Mouse (Mus musculus) frontal cortex, postnatal 25 days (tissue): ENCODE results near the gene Asb1.

Source experiments
- DNase-seq, 2 experiments: peaks; one replicate each; pipeline ENCODE4 v3.0.0; 2022; ENCODE audit warnings: low spot score in 2 of 2

The Asb1 gene

DNA sequence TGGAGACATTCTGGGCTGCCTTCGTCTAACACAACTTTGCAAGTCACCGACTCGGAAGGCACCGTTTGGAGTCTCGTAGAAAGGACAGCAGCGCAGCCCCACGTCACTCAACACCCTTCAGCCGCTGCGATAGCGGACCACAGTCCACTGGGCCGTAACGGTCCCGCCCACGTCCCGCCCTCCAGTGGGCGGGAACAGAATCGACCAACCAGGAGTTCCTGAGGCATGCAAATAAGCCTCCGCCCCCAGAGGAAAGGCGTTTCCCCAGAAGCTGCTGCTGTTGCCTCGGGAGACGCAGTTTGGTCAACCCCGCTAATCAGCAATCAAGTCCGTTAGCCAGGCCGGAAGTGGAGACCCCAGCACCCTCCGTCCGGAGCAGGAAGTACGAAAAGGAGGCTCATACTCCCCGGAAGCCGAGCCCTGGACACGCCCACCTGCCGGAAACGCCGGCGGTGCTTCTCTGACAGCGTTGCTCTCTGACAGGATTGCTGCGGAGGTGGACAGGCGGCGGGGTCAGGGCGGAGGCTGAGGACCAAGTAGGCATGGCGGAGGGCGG lies at the start of gene Asb1:
Gene Asb1 (plus strand): TSS at position 274 of the 556 bp plus-strand sequence.
- peak; percentile 80 to 86 for DNase-seq

GRCm38 (mm10) chr1:91492740-91493139 lies 47.6 kb upstream of the Asb1 start:
- DNase-seq, result no peak

DNA sequence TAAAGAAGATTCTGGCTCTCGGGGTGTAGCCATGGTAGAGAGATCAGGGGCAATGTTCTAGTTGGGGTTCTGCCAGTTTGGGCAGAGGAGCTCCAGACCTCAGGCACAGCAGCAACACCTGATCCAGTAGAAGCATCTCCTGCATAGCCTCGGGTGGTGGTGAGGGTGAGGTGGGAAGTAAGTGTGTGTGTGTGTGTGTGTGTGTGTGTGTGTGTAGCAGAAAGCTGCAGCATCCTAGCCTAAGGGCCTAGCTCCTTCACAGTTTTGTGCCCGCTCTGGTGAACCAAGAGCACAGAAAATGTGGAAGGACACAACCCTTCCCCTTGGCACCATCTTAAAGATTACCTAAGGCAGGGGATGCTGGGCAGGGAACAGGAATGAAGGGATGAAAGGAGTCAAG lies 46.4 kb upstream of the Asb1 start:
- DNase-seq, result no peak

GRCm38 (mm10) chr1:91494457-91495140 lies 45.7 kb upstream of the Asb1 start, which contains the start of gene Traf3ip1:
Traf3ip1 (plus strand) TSS chr1:91494647.
- peak; percentile 79 to 90 for DNase-seq

DNA sequence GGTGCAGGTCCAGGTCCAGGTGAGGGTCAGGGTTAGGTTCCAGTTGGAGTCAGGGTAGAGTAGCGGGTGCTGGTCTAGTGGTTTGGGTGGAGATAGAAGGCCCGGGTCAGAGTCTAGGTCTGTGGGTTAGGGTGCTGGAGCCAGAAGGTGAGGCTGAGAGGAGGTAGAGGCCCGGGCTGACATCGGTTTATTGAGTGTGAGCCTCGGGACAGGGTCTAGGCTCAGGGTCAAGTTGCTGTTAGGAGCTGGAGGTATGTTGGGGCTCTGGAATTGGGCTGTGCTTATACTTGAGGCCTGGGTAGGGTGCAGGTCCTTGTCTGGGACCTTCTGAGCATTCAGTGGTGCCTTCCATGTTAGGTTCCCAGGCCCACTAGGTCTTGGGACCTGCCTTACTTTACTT lies 45.0 kb upstream of the Asb1 start:
- no peak for DNase-seq

DNA sequence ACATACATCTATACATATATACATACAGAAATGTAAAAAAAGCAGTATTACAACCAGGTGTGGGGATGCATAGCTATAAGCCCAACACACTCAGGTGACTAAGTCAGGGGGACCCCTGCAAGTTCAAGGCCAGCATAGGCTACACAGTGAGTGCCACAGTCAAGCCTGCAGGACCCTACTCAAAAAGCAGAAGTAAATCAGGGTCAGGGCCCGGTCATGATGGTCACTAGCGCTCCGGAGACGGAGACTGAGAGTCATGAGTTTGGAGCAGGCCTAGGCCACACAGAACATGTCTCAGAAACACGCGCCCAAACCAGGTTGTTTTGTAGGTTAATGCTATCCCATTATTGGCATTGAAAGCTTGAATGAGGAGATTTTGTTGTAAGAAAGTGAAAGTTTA lies 41.8 kb upstream of the Asb1 start:
- no peak for DNase-seq

GRCm38 (mm10) chr1:91504615-91505014 lies 35.7 kb upstream of the Asb1 start:
- no peak for DNase-seq

DNA sequence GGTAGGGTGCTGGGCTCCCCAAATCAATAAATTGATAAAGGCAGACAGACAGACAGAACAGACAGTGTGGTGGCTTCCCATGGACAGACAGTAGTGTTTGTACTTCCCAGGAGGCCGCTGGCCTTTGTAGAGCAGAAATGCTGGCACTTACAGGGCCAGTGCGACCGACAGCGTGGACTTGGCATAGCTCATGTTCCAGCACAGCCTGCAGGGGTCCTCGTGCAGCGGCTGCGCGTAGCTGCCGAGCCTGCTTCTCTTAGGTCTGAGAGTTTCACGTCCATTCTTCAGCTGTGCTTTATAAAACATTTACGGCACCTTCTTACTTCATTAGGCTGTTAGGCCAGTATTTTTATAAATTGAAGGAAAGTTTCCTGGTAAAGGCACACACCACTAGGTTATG lies 25.4 kb upstream of the Asb1 start:
- no peak for DNase-seq

DNA sequence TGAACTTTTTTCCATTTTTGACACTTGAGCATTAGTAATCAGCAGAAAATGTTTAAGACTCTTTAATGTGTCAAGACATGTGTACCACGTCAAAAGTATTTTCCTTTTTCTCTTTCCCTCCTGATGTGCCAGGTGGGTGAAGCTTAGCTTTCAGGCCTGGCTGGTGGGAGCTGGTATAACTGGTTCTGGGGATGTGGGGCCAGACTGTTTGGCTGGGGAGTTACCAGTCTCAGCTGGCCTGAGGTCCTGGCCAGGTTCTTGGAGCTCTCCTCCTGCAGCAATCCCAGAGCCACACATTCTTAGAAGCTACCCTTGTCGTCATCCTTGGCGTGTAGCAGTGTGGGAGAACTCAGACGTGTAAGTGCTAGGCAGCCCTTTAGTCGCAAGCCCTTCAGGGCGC lies 24.7 kb upstream of the Asb1 start:
- DNase-seq, result no peak

- peak; percentile 25 to 45 for DNase-seq
Measured at GRCm38 (mm10) chr1:91523759-91524158, 16.6 kb upstream of the Asb1 start.

- no peak for DNase-seq
Measured at GRCm38 (mm10) chr1:91525838-91526237, 14.5 kb upstream of the Asb1 start.

GRCm38 (mm10) chr1:91530166-91530565 lies 10.2 kb upstream of the Asb1 start:
- no peak for DNase-seq

GRCm38 (mm10) chr1:91532243-91532642 lies 8.1 kb upstream of the Asb1 start:
- DNase-seq, result no peak

GRCm38 (mm10) chr1:91532892-91533291 lies 7.5 kb upstream of the Asb1 start:
- no peak for DNase-seq

DNA sequence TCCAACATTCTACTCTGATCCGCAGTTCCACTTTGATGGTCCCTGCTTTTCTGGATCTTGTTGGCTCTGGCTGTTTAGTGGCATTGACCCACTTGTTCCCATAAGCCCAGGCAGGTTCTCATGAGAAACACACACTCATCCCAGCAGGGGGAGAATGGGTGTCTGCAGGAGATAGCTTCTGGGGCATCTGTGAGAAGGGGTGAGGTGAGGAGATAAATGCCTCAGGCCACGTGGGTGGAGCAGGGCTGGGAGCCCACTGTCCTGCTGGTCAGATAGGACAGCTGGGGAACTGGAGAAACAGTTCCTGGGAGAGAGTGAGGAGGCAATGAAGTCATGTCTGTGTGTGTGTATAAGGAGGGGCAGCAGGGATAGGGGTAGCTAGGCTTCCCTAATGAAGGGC lies 6.9 kb upstream of the Asb1 start:
- no peak for DNase-seq

DNA sequence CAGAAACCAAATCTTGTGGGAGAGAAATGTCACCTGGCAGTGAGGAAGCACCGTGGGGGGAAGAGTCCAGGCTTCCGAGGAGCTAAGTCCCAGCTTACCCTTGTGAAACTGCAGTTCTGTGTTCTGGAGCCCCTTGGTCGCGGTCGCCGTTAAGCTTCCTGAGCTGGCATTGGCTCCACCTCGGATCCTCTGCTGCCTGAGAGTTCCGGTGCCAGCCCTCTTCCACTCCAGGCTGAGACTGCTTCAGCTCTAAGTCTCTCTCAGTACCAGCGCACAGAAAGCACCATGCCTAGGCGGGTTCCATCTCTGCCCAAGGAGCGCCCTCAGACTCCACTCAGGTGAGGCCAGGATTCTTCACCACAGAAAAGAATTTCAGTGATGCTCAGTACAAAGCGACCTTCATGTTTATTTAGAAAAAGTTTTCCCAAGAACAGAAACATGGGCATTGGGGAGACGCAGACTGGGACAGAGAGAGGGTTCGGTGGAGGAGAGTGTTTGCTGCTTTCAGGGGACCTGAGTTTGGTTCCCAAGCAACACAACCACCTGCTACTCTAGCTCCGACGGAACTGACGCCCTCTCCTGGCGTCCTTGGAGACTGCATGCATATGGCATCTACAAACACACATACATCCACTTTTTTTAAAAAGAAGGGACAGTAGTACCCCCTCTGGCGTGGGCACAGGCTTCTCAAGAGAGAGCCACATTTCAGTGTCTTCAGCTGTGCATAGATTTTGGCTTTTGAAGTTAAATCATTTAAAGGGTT lies 6.2 kb upstream of the Asb1 start:
- DNase-seq, result no peak

- DNase-seq, result no peak
Measured at GRCm38 (mm10) chr1:91537786-91538569, 2.4 kb upstream of the Asb1 start.

GRCm38 (mm10) chr1:91538570-91538929 lies 1.8 kb upstream of the Asb1 start:
- no peak for DNase-seq

- no peak for DNase-seq
Measured at GRCm38 (mm10) chr1:91539246-91539645, 1.1 kb upstream of the Asb1 start.

GRCm38 (mm10) chr1:91539704-91540270 lies 557 bp upstream of the Asb1 start:
- no peak for DNase-seq

- DNase-seq, result no peak
Measured at GRCm38 (mm10) chr1:91541042-91541592, 773 bp downstream of the Asb1 start.

- DNase-seq, result no peak
Measured at GRCm38 (mm10) chr1:91543974-91544373, 3.6 kb downstream of the Asb1 start.
